Mouse (Mus musculus): ENCODE measurements around the gene Rab3gap2.

Rab3gap2 gene

GRCm38 (mm10) chr1:185226889-185227288 is 23.0 kb downstream of the Rab3gap2 start:
- DNase-seq (ENCODE audit: low read depth, low spot score) = no peak

DNA sequence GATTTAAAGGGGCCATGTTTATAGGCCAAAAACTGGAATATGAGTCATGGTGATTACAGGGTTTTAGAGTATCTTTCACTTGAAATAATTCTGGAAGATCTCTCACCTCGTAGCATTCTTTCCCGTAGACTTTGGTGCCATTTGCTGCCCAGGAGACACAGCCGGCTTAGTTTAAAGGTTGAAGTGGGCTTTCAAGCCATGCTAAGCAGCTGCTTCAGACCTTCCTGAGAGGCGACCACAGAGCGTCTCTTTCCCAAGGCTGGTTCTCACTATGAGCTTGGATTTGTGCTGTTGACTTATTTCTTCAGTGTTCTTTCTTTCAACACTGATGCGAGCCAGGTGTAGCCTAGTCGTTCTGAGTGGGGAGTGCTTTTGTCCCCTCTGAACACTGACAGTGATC is 23.8 kb downstream of the Rab3gap2 start:
- no peak for DNase-seq (ENCODE audit: low read depth, low spot score)

DNA sequence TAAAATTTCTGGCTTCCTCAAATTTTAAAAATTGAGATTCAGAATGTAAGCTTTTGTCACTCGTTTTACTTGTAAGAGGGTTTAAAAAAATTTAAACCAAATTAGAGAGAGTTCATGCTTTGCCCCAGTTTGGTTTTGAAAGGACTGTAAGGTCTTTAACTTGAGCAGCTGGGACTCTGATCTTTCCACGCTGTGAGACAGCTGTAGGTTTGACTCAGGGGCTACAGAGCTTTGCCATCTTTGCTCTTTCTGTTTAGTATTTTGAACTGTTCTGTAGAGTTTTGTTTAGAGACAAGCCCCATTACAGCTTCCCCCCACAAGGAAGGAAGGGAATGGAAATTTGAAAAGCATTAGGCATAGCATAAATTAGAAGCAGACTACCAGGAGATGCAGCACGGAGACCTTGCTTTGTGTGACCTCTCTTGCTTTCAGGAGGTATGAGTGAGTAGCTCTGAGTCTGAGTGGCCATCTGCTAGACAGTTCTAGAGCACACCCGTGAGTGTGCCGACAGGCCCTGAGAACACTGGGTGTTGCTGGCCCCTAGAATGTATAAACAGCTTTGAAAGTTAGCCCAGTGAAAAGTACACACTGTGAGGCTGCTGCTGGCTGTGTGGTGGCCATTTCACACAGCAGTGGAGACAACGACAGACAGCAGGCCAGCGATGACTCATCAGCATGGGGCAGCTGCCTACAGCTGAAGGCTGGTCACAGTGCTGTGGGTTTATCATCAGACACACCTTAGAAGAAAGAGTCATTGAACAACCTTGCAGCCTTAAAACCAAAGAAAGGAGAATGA is 25.7 kb downstream of the Rab3gap2 start:
- DNase-seq (ENCODE audit: low read depth, low spot score) = no peak

GRCm38 (mm10) chr1:185235837-185236236 is 31.9 kb downstream of the Rab3gap2 start:
- DNase-seq (ENCODE audit: low read depth, low spot score) = no peak

GRCm38 (mm10) chr1:185236530-185236929 is 32.6 kb downstream of the Rab3gap2 start:
- DNase-seq (ENCODE audit: low read depth, low spot score) = no peak

- no peak for DNase-seq (ENCODE audit: low read depth, low spot score)
Observed at GRCm38 (mm10) chr1:185243013-185243412, 39.1 kb downstream of the Rab3gap2 start.

DNA sequence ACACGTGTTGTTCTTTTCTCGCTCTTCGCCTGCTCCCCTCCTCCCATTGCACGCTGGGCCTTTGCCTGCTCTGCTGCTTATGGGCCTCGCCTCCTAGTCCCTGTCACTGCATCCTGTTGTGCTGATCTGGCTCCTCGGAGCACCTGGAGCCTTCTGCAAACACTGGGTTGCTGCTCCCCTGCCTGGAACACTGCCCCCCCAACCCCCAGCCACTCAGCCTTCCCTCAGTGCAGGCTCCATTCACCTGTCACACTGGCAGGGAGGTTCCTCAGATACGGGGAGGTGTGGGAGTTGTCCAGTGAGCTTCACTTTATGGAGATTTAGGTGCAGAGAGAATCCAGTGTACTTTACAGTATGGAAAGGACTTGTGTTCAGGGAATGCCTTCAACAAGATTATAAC is 41.5 kb downstream of the Rab3gap2 start:
- DNase-seq (ENCODE audit: low read depth, low spot score) = no peak

DNA sequence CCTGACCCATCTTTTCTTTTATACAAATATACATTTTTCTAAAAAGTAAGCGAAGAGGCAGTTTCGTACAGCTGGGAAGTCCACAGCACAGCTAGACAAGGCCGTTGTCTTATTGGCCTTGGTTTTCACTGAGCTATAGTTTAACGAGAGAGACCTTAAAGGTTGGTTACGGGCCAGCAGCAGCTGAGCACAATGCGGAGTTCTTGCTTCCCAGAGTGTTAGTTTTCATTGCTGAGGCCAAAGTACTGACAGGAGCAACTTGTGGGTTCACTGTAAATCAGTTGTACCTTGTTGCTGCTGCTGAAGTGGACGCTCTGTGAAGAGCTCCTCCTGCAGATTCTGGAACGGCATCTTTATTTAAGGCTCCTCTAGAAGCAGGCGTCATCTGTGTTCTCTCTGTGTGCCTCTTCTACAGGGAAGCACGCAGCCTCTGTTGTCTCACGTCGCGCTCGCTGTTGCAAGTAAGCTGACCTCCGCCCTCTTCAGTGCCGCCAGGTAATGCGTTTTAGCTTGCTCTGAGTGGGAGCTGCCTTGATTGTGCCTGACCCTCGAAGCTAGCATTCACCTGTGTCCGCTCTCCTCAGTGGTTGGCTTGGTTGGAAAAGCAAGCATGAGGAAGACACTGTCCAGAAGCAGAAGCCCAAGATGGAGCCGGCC is 43.6 kb downstream of the Rab3gap2 start:
- no peak for DNase-seq (ENCODE audit: low read depth, low spot score)

DNA sequence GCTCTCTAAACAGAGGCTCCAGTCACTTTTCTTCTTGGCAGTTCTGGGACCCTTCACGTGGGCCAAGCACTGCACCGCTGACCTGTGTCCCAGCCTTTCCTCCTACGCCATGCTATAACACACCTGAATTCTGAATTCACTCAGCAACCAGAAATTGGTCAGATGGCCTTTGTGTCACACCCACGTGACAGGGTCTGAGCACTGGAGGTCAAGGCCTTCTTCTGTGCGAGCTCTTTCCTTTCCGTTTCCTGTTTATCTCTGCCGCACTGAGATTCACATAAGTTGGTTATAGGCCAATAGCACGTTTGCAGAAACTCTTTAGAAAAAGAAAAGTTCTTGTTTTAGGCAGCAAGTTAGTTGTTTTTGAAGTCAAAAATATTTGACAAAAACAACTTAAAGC is 44.8 kb downstream of the Rab3gap2 start:
- DNase-seq (ENCODE audit: low read depth, low spot score) = no peak

- DNase-seq (ENCODE audit: low read depth, low spot score) = no peak
Observed at GRCm38 (mm10) chr1:185252351-185252750, 48.4 kb downstream of the Rab3gap2 start.

DNA sequence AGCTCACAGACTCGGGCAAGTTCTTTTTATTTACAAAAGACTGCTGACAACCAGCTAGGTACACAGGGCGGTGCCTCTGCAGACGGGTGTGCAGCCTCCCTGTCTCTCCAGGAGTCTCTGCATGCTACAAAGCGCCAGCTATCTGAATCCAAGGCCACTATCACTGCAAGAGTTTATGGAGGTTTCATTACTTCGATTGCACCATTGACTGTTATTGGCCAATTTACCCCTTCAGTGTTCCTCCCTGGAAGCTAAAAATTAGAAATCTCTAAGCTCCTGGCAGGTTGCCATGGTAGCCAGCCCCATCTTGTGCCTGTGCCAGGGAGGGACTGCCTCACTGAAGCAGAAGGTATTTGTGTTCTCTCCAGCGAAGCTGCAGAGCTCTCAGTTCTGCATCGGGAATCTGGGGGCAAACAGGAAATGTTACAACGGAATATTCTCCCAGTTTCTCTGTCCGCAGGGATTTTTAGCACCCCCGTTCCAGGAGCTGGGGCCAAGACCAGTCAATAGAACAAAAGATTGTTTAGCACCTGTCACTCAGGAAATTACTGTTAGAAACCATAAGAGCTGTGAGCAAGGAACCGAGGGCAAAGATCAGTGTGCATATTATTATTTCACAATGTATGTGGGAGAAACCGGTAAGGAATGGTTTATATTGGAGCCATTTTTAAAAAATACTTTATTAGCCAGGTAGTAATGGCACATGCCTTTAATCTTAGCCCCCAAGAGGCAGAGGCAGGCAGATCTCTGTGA is 49.4 kb downstream of the Rab3gap2 start:
- no peak for DNase-seq (ENCODE audit: low read depth, low spot score)

DNA sequence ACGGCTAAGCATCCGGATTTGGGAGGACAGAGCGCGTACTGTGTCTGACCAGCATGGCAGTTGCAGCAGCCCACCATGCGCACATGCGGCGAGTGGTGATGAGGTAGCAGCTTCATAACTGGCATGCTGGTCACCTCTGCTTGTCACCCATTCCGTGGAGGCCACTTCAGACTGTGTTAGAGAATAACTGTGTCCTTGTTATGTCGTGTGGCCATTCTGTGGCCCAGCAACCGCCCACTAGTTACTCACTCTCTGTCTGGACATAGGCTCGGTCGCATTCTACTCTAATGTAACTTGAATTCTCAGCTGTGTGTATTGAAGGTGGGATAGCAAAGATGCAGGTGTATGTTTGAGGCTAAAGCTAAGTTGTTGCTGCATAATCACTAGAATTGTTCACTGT is 51.4 kb downstream of the Rab3gap2 start:
- no peak for DNase-seq (ENCODE audit: low read depth, low spot score)

DNA sequence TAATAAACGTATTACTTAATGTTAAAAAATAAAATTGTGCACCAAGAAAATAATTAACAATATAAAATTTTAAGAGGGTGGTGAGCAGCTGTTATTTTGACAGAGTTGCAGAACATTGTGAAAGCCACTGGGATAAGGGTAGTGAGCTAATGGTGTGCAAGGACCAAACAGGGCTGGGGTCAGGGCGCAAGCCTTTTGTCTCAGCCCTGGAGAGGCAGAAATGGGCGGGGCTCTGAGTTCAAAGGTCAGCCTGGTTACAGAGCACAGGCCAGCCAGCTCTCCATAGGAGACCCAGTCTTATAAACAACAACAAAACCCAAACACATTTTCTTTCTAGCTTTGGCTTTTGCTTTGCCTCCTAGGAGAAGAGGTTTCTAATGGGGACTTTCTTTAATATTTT is 52.8 kb downstream of the Rab3gap2 start:
- DNase-seq (ENCODE audit: low read depth, low spot score) = no peak

DNA sequence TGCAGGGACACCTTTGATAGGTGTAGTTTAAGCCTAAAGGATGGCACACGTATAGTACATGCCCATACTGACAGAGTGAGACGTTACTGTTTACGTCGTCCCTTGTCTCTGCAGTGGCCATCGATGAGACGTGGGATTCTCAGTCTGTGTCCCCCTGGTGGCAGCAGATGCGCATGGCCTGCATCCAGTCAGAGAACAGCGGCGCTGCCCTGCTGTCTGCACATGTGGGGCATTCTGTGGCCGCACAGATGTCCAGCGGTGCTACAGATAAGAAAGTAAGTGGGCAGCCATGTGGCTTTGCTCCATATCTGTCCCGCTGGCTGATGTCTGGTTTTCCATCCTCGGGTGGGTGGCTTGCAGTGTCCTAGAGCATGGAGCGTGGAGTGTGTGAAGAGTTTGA is 58.6 kb downstream of the Rab3gap2 start:
- DNase-seq (ENCODE audit: low read depth, low spot score) = no peak

DNA sequence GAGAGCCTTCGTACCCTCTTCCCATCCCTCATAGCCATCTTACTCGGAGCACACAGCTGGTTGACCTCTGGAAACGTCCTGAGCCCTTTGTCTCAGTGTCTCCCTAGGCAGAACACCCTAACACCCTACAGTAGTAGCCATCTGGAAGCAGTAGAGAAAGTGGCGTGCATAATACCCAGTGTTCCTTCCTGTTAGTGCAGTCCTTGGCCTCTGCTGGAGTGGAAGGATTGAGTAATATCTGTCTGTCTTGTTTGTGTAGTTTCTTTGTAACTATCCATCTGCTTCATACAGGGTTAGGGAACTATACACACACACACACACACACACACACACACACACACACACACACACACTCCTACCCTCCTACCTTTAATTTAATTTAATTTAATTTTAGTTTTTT is 64.8 kb downstream of the Rab3gap2 start:
- no peak for DNase-seq (ENCODE audit: low read depth, low spot score)

GRCm38 (mm10) chr1:185270403-185271097 is 66.6 kb downstream of the Rab3gap2 start:
- DNase-seq (ENCODE audit: low read depth, low spot score) = no peak

DNA sequence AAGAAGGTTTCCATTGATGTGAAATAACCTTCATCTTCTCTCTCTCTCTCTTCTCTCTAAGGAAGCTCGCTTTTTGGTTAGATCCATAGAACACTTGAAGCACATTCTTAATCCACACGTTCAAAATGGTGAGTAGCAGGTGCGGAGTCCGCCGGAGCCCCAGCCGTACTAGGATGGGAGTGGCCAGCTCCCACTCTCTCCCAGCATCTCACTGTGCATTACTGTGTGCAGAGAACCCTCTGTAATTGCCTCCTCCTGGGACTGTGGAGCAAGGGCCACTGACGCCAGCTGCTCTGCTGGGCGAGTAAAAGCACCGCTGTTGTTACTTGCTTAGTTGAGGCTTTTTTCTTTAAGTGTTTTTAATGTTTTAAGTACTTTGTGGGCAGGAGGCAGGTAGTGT is 67.5 kb downstream of the Rab3gap2 start:
- DNase-seq (ENCODE audit: low read depth, low spot score) = no peak

DNA sequence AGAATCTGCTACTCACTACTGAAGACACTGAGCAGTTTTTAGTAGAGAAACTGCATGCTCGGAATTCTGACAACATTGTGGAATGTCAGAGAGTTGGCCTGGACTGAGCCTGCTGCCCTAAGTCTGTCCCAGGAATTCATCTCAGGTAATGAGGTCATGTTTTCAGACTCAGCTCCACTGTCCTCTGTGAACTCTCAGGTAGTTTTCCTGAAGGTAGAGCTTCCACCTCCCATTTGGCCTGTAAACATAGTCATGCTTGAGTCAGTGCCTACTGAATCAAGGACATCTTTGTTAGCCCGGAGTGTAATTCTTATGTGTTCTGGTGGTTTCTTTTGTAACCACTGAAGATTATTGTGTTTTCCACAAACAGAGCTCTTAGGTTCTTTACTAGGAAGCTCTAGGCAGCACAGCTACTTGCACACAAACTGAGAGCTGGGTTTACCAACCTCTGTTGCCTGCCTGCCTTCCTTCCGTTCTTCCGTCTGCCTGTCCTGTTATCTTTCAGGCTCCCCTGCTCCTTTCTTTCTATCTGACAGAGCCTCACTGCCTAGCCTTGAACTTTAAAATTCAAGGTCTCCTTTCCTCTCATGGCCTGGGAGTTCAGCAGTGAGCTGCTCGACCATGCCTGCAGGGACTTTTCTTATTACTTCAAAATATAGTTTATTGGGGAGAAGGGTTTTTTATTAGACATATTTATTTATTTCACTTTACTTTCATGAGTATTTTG is 71.1 kb downstream of the Rab3gap2 start:
- DNase-seq (ENCODE audit: low read depth, low spot score) = no peak

DNA sequence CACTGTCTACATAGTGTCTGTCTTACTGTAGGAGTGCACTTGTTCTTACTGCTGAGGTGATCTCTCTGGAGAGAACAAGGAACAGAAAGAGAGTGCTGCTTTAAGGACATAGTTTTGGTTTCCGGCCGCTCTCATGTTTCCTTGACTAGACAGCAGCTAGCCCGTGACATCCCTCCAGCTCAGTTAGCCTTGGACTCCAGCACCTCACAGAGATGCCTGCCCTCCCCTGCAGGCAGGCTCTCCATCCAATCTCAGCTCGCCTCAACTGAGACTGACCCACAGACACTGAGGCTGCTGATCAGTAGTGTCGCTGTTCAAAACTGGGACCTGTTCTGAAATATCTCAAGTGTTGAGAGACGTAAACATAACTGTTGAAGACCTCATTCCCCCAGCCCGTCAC is 72.1 kb downstream of the Rab3gap2 start:
- no peak for DNase-seq (ENCODE audit: low read depth, low spot score)

DNA sequence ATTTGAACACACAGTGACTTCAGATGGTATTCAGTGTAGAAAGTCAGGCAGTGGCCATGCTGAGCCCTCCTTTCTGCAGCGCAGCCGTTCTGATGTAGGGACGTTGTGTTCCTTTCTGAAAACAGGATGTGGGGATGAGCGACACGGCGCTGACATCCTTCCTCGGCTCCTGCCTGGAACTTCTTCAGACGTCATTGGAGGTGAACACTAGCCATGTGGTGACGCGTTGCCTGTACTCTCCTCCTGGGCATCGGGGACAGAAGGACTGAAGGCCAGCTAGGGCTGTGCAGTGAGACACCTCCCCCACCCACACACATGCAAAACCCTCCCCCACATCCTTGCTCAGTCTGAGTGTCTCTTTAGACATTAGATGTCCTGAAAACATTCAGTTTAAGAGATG is 73.1 kb downstream of the Rab3gap2 start:
- no peak for DNase-seq (ENCODE audit: low read depth, low spot score)

GRCm38 (mm10) chr1:185279288-185279687 is 75.4 kb downstream of the Rab3gap2 start:
- no peak for DNase-seq (ENCODE audit: low read depth, low spot score)

Data from WW6 (cell line).